Mouse (Mus musculus) spleen, adult 18-20 months (tissue): ENCODE results near the gene Itpr3.

Experiments
- DNase-seq, 2 experiments: peaks; one replicate each; pipeline ENCODE4 v3.0.0; 2022; ENCODE audit warnings: mixed read lengths in 2 of 2

Itpr3 gene

GRCm38 (mm10) chr17:27038335-27039050 lies 18.6 kb upstream of the Itpr3 start:
- no peak for DNase-seq

GRCm38 (mm10) chr17:27039432-27040102 lies 17.5 kb upstream of the Itpr3 start:
- no peak for DNase-seq

- peak; percentile 50 to 54 for DNase-seq
Measured at GRCm38 (mm10) chr17:27040304-27041045, 16.6 kb upstream of the Itpr3 start.

- DNase-seq: no peak
Measured at GRCm38 (mm10) chr17:27041046-27041786, 15.9 kb upstream of the Itpr3 start.

- peak in 1 of 2 experiments; percentile 39 for DNase-seq
Measured at GRCm38 (mm10) chr17:27041787-27042055, 15.4 kb upstream of the Itpr3 start.

- peak in 1 of 2 experiments; percentile 47 for DNase-seq
Measured at GRCm38 (mm10) chr17:27042840-27043239, 14.3 kb upstream of the Itpr3 start.

GRCm38 (mm10) chr17:27045164-27045563 lies 11.9 kb upstream of the Itpr3 start:
- DNase-seq: no peak

GRCm38 (mm10) chr17:27047762-27048444 lies 9.2 kb upstream of the Itpr3 start:
- DNase-seq: no peak

- DNase-seq: no peak
Measured at GRCm38 (mm10) chr17:27048445-27049239, 8.5 kb upstream of the Itpr3 start.

- no peak for DNase-seq
Measured at GRCm38 (mm10) chr17:27050853-27051252, 6.3 kb upstream of the Itpr3 start.

GRCm38 (mm10) chr17:27051514-27051913 lies 5.6 kb upstream of the Itpr3 start:
- peak in 1 of 2 experiments; percentile 68 for DNase-seq

GRCm38 (mm10) chr17:27056170-27056569 lies 934 bp upstream of the Itpr3 start:
- DNase-seq: peak; percentile 69 to 79

- peak; percentile 49 to 58 for DNase-seq
Measured at GRCm38 (mm10) chr17:27057517-27058055, 482 bp downstream of the Itpr3 start.

- DNase-seq: no peak
Measured at GRCm38 (mm10) chr17:27060698-27061097, 3.6 kb downstream of the Itpr3 start.

- no peak for DNase-seq
Measured at GRCm38 (mm10) chr17:27061727-27062126, 4.6 kb downstream of the Itpr3 start.

GRCm38 (mm10) chr17:27062684-27063083 lies 5.6 kb downstream of the Itpr3 start:
- DNase-seq: no peak

- DNase-seq: no peak
Measured at GRCm38 (mm10) chr17:27063717-27064116, 6.6 kb downstream of the Itpr3 start.

GRCm38 (mm10) chr17:27064195-27064594 lies 7.1 kb downstream of the Itpr3 start:
- no peak for DNase-seq

GRCm38 (mm10) chr17:27066065-27066464 lies 9.0 kb downstream of the Itpr3 start:
- DNase-seq: no peak

- DNase-seq: no peak
Measured at GRCm38 (mm10) chr17:27069071-27069470, 12.0 kb downstream of the Itpr3 start.

- no peak for DNase-seq
Measured at GRCm38 (mm10) chr17:27070913-27071312, 13.8 kb downstream of the Itpr3 start.
